Mouse (Mus musculus) E14TG2a.4 (cell line): ENCODE measurements around the gene Tsacc.

Source experiments
- CTCF ChIP-seq: conservative IDR thresholded peaks from 2 replicates; pipeline ENCODE4 v1.5.1; 2014; ENCODE audit warnings: low read length
- NANOG ChIP-seq: IDR thresholded peaks from 2 replicates; pipeline ENCODE4 v1.6.1; 2014; ENCODE audit warnings: borderline replicate concordance, low read length, mixed read lengths

- TF ChIP-seq CTCF: no peak
- no peak for TF ChIP-seq NANOG
Measured at GRCm38 (mm10) chr3:88234041-88234440, 62.8 kb downstream of the Tsacc start.
